Mouse (Mus musculus) CD4-positive, CD25-positive, alpha-beta regulatory T cell (primary cell): ENCODE results near the gene Gbp3. TPM values are rescaled to one million over a fixed set of nuclear protein-coding genes. Genes with fewer than 3 reads are reported as not detected.

Source experiments
- polyA plus RNA-seq: library from polyadenylated mRNA; unstranded; fragments of 100-300 nt; shearing (Covaris generic); gene quantifications from one replicate; pipeline ENCODE4 v1.2.1, GENCODE M21; 2017

Gbp3 gene
- polyA plus RNA-seq, result 89.0 TPM

DNA sequence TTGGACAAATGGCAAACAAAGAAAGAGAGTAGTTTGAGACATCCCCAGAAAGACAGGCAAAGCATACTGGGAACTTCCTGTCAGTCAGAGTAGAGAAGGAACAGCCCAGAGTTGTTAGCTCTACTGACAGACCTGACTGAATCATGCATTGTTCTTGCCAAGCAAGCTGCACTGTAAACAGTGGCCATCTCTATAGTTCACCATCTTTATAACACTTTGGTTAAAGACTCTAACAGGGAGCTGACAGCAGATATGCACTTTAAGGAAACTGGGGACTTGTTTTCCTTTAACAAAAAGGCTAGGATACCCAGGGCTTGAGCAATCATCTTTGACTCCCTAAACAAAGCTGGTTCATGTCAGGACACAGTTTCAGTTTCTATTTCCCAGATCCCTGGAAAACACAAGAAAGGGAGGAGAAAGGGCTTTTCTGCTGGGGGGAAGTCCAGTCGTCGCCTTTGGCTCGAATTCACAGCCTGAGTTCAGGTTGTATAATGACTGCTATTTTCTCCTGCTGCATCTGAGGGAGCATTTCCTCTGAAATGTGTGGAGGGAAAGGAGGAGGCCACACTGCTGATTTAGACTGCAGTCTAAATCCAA is at the start of gene Gbp3:
TSS of gene Gbp3 (plus strand) at position 395 of the 597 bp plus-strand sequence.

DNA sequence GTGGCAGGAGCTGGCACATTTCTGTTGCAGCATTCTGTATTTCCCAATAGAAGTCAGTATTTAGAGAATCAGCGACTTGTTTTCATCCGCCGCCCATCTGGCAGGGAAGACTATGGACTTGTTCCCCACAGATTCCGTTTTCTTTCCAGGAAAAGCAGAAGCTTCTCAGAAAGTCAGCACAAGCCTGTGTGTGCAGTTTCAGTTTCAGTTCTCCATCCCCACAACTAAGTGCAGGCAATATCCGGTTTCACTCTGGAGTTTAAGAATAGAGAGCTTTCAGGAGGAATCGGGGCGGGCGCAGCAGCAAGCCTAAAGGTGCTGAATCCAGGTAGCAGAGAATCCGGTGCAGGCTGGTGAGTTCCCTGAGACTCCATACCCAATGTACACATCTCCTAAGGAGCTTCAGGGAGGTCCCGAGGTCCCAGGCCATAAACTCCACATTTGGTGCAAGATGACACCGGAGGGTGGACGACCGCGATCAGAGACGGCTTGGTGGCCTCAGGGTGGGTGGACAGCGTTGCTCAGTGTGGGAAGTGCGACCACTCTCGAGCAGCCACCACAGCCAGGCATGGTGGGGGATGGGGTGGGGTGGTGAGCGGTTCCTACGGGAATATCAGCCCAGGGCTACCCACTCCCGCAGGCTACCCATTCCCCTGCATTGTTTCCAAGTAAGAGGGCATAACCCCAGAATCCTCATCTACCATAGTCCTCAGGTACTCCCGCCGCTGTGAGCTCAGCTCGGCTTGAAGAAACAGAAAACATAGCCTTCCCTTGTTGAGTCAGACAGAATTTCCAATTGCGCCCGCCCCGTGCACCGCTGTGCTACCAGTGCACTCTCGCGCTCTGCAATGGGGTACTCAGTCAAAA is 29.5 kb upstream of the Gbp3 start, which contains the start of gene Gbp7:
TSS of gene Gbp7 (plus strand) at position 256 of the 867 bp plus-strand sequence.

DNA sequence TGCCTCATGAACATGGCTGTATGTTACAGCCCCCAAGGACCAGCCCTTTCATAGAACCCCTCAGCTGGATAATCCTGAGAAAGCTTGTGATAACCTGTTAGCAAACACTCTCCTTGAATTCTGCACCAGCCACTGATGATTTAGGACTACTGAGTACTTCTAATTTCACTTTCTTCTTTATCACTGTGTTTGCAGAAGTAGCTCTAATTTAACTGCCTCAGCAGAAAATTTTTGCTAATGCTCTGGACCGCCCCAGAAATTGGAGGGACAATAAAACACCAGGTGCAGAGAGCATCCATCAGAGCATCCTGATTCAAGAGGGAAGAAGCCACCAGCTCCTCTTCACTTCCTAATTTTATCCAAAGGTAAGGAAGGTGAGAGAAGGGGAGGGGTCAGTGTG is 34.7 kb downstream of the Gbp3 start, which contains the start of gene Gbp2b:
TSS of gene Gbp2b (plus strand) at position 301 of the 400 bp plus-strand sequence.

DNA sequence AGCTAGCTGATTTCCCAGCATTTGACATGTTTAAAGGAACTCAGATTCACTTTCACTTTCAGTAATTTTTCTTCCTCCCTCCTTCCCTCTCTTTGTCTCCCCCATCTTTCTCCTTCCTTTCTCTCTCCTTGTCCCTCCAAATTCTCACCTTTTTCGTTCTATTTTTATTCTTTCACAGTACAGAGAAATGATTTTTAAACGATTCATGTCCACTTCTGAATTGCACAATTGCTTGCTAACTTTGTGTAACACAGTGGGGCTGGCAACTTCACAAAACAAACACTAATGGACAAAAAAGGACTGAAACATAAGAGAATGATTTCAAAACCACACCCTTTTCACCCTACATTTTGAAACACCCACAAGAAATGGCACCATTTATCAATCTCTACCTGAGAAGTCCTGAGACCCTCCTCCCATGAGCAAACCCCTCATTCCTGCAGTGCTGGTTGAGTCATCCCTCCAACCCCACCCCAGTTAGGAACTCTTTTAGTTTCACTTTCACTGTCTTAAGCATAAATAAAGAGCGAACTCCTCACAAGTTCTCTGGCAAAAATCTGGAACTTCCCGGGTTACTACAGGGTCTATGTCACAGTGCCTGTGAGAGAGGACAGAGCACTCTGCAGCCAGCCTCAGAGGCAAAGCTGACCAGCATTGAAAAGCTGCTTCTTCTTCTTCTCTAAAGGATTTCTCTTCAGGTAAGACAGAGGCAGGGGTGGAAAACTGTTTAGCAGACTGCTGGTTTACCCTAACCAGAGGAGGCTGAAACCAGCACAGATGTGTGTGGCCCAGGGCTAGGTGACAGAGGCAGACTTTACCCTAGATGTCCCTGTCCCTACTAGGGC is 60.5 kb downstream of the Gbp3 start, which contains the start of gene Gbp2:
TSS of gene Gbp2 (plus strand) at position 492 of the 845 bp plus-strand sequence.

Other genes with a start within 250 kb of the Gbp3 start
- 29.9 TPM for gene Pdlim5, start 164.3 kb upstream of the Gbp3 start, polyA plus RNA-seq
- 36.6 TPM for gene Gbp5, start 66.0 kb upstream of the Gbp3 start, polyA plus RNA-seq
- 168 TPM for gene Gbp7, start 29.7 kb upstream of the Gbp3 start, polyA plus RNA-seq
- 27.3 TPM for gene Gbp2b, start 34.8 kb downstream of the Gbp3 start, polyA plus RNA-seq
- 89.6 TPM for gene Gbp2, start 60.6 kb downstream of the Gbp3 start, polyA plus RNA-seq
- gene Kyat3, start 141.0 kb downstream of the Gbp3 start, polyA plus RNA-seq, result 4.2 TPM
- 77.3 TPM for gene Gtf2b, start 205.0 kb downstream of the Gbp3 start, polyA plus RNA-seq